Mouse (Mus musculus) frontal cortex, adult 2 months (tissue): Measurements from ENCODE around the gene Cfap43. TPM values are rescaled to one million over a fixed set of nuclear protein-coding genes. Genes with fewer than 3 reads are reported as not detected.

Experiments
- DNase-seq, 2 experiments: peaks; one replicate each; pipeline ENCODE4 v3.0.0; 2022; ENCODE audit warnings: low spot score in 1 of 2; ENCODE audit errors: extremely low spot score in 1 of 2
- polyA plus RNA-seq: library from polyadenylated mRNA; depleted of rRNA; stranded (reverse); fragments of >200 nt; gene quantifications from 2 replicates; pipeline ENCODE4 v1.2.3, GENCODE M21; 2012

Gene Cfap43
- polyA plus RNA-seq, 1 experiment = 0.44 TPM

DNA sequence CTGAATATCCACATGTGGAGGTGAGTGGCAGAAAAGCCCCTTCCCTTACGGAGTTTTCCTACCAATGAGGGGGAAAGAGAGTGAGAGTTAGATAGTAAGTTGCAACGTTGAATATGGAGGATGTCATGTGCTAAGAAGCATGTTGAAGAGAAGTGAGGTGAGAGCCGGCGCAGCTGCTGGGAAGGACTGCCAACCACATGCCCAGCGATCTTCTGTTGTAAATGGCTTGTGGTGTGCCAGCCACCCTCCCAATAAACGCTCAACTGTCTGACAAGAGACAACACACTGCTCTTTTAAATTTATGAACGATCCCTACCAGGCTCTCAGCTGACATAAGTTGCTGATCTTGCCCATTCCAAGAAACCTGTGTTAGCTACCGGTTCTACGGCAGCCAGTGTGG is 101.4 kb downstream of the Cfap43 start:
- no peak for DNase-seq

DNA sequence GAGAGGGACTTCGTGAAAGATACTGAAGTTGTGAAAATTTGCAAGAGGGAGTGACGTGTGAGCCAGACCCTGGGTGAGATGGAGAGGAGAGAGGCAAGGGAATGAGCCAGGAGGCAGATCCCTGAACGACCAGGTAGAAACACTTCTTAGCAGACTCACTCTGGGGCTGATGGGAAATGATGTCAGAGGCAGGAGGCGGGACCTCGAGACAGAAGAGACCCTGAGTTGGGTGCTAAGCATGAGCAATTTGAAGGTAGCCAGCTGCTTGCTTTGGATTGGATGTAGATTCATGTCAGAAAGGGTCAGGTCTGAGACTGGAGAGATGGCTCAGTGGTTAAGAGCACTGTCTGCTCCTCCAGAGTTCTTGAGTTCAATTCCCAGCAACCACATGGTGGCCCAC is 104.4 kb downstream of the Cfap43 start:
- DNase-seq = no peak

DNA sequence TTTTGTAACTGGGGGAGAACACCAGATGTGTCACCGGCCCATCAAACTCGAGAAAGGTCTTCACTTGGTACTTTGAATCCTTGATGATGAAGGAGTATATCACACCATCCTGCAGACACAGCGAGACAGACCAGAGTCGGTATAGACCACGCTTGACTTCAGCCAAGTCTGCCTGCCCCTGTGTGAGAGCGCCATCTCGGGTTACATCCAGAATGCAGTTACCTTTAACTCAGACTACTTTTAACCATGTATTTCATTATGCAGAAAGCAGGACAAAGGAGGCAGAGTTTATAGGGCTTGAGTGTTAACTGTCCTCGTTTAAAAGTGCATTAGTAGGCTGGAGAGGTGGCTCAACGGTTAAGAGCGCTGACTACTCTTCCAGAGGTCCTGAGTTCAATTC is 107.0 kb downstream of the Cfap43 start:
- no peak for DNase-seq

DNA sequence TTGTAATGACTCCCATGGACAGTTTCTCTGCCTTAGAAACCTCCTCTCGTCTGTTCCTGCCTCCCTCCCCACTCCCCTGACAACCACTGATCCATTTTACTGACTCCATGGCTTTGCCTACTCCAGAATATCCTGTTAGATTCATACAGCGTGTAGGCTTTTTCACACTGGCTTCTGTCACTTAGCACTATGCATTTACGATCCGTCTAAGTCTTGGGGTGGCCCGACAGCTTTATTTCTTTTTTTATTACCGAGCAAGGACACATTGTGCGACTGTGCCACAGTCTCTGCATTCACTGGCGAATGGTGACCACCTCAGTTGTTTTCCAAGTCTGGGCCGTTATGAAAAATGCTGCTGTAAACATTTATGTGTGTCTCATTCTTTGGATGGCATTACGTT is 120.5 kb downstream of the Cfap43 start:
- DNase-seq = no peak

DNA sequence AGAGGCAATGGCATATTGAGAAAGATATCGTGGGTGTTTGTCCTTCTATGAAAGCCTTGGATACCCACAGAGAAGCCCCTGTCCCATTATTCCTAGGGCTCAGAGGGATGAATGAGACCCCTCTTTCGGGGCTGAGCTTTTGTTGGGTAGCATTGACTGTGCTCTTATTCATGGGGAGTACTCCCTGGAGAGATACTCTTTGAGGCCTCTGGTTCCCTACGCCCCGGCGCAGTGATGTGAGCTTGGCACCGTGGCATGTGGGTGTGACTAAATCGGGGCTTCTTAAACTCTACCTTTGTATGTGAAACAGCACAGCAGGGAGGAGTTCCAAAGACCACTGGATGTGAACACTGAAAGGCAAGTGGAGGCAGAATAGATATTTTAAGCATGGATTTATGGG is 122.4 kb downstream of the Cfap43 start:
- no peak for DNase-seq

DNA sequence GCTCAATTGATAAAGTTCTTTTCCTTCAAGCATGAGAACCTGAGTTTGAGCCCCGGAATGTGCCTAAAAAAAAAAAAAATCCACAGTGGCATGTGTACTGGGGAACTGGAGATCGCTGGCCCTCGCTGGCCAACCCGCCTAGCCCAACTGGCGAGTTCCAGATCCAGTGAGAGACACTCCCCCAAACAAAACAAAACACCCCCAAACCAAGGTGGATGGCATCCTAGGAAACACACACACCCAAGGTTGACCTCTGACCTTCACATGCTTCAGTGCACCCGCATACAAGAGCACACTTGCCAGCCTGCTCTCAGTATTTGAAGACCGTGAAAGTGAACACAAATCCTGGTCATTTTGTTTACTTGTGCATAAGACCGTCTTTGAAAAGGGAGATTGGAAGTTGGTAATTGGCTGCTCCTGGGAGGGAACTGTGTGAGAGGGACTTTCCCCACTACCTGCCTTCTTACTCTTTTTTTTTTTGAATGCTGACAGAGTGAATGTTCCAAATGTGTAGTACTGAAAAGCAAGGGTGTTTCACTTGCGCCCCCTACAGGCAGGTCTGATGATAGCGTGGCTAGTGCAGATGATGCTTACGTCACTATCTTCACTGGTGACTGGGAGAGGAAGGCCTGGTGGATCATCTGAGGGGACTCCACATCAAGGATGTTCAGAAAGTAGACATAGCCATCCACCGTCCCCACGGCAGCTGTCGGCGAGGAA is 123.9 kb downstream of the Cfap43 start:
- peak; percentile 62 to 87 for DNase-seq

DNA sequence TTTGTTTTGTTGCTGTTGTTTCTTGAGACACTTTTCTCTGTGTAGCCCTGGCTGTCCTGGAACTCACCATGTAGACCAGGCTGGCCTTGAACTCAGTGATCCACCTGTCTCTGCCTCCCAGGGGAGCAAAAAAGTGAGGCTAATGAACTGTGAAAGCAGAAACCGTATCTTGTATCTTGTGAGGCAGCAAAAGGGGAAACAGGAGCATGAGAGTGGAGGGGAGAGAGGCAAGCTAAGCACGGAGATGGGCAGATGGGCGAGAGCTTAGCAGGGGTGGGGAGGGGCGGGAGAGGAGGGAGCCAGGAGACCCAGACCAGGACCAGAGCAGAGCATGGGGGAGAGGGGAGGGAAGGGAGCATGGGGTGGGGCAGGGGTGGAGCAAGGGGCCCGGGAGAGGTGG is 124.8 kb downstream of the Cfap43 start:
- no peak for DNase-seq

- peak in 1 of 2 experiments; percentile 19 for DNase-seq
Measured at GRCm38 (mm10) chr19:47790316-47791020, 128.6 kb downstream of the Cfap43 start.

DNA sequence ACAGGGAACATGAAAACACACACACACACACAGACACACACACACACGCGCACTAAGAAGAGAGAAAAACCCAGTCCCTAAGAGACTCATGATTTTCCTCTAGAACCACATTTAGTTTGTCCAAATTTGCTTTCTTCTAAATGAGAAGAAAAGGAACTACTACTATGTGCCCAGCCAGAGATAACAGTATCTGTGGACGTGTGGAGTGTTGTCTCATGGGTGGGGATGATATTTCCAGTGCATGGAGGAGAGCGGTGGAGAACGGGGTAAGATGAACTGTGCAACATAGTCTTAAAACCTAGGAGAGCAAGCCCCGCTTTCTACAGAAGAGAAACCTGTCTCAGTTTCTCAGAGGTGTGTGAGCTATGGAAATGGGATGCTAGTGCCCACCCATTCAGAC is 135.2 kb downstream of the Cfap43 start:
- no peak for DNase-seq

DNA sequence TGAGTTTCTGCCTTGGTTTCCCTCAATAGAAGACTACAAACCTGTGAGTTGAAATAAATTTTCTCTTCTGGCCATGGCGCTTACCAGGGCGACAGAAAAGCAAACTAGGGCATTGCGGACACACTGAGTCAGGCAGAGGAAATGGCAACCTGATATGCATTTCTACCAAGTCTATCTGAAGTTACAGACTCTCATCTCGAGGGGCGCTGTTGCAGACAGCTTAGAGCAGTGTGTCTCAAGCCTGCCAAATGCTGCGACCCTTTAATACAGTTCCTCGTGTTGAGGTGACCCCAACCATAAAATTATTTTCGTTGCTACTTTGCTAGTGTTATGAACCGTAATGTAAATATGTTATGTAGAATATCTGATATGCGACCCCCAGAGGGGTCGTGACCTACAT is 138.1 kb downstream of the Cfap43 start:
- DNase-seq = no peak

- peak in 1 of 2 experiments; percentile 29 for DNase-seq
Measured at GRCm38 (mm10) chr19:47780145-47780544, 138.9 kb downstream of the Cfap43 start.

- no peak for DNase-seq
Measured at GRCm38 (mm10) chr19:47777847-47778246, 141.2 kb downstream of the Cfap43 start.

GRCm38 (mm10) chr19:47755625-47756024 is 163.5 kb downstream of the Cfap43 start:
- no peak for DNase-seq

GRCm38 (mm10) chr19:47754931-47755330 is 164.2 kb downstream of the Cfap43 start:
- DNase-seq = no peak

DNA sequence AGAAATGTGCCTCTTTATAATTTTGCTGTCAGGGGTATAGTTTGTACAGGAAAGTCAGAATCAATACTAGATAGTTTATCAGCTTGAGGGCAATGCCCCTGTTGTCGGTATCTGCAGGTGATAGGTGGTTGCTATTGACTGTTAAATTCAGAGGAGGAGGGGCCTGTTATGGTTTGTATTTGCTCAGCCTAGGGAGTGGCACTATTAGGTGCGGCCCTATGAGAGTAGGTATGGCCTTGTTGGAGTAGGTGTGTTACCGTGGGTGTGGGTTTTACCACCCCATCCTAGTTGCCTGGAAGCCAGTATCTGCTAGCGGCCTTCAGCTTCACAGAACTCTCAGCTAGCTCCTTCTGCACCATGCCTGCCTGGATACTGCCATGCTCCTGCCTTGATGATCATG is 165.2 kb downstream of the Cfap43 start:
- DNase-seq = no peak

DNA sequence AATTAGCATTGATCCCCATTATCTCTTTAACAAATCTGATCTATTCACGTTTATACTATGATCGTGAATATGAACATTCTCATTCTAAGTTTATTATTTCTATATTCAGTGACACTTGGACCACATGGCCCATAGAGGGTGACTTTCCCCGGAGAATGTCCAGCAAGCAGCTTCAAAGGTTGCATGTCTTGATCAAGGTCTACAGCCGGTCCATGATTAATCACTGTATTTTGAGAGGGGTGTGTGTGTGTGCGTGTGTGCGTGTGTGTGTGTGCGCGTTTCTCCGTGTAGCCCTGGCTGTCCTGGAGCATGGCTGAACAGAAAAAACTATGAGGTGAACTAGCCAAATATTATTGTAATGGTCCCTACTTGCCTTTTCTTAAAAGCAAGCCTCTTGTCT is 166.6 kb downstream of the Cfap43 start:
- no peak for DNase-seq

DNA sequence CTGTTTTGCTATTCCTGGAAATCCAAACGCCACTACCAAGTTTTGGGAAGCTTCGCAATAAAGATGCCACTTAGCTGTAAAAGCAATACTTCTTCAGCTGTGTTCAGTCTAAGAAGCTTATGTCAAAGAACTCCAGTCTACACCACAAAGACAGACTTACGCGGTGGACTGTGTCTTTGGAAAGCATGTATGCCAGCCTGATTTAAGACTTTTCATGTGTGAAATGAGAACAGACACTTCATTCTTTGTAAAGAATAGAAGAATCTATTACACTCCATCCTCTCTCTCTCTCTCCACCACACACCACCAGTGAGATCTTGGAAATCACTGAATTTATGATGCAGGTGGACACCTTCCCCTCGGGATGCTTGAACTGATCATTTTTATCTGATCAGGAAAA is 168.7 kb downstream of the Cfap43 start:
- no peak for DNase-seq

DNA sequence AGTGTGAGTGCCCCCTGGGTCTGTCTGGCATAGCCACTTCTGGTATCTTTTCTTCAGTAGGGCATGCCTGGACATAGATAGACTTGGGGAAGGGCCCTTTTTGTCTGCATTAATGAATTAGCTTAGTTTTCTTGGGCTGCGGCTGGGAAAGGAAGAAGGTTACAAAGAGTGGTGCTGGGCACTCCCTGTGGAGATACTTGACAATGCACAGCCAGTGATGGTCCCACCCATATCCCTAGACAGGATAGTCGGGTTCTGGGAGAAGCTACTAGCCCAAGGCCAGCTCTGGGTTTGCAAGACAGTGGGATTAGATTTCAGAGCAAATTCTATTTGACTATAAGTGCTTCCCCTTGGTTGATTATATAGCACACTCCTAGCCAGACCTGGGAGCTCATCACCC is 170.1 kb downstream of the Cfap43 start:
- no peak for DNase-seq

DNA sequence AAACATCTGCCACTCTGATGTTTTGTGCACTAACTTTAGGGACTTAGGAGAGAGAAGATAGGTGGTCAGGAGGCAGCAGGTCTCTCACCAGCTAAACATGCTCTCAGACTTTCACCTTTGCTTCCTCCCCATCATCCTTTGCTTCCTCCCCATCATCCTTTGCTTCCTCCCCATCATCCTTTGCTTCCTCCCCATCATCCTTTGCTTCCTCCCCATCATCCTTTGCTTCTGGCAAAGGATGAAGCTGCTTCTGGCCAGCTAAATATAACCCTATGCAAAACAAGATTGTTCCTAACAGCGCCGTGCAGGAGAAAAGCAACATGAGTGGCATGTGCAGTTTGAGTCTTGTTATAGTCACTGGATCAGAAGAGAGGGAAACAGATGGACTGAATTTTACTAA is 172.0 kb downstream of the Cfap43 start:
- no peak for DNase-seq

- peak in 1 of 2 experiments; percentile 61 for DNase-seq
Measured at GRCm38 (mm10) chr19:47731931-47732330, 187.2 kb downstream of the Cfap43 start.

GRCm38 (mm10) chr19:47731071-47731881 is 187.8 kb downstream of the Cfap43 start, which contains the start of gene Sfr1:
TSS of gene Sfr1 (plus strand) at chr19:47731682.
- DNase-seq = peak; percentile 96 to 99
